Comparison of ENCODE assay signal across 8 mouse cellular contexts in genomic region chr12:112560176-112560797, GRCm38 (mm10). TPM values are rescaled to one million over a fixed set of nuclear protein-coding genes. Genes with fewer than 3 reads are reported as not detected.
A peak's percentile ranks its signal among the peaks of the same experiment; 100 is the strongest.
DNase-seq lines count a peak whose midpoint lies in the region; ATAC-seq and TF ChIP-seq lines count a peak whose summit lies in the region.

No protein-coding gene starts in this region.

- no peaks in the 10 kb centered on the region for H3K9me3 ChIP-seq in intestine, embryonic 16.5 days (ENCODE audit: control insufficient read depth, low read length)

- no peak overlapping the region for H3K27ac ChIP-seq in left cerebral cortex, adult 2 months
- no peak overlapping the region for H3K27ac ChIP-seq in intestine, embryonic 16.5 days (ENCODE audit: low read length)

- no peak overlapping the region for H3K4me3 ChIP-seq in left cerebral cortex, adult 2 months
- H3K4me3 ChIP-seq in intestine, embryonic 16.5 days (ENCODE audit: low read length), result no peak overlapping the region

- no peak overlapping the region for H3K4me2 ChIP-seq in intestine, embryonic 16.5 days (ENCODE audit: low read depth, low read length)

- intact Hi-C loops in left cerebral cortex, adult 2 months (cut with DNase I), result no loop called here
- intact Hi-C loops in left cerebral cortex, postnatal 14 days (cut with DNase I), result no loop called here

- H3K27me3 ChIP-seq in intestine, embryonic 16.5 days (replicated peaks; ENCODE audit: control insufficient read depth, insufficient read depth, low read length), result no peaks in the 10 kb centered on the region

- ATAC-seq in intestine, embryonic 16.5 days, result peak; percentile 54
- ATAC-seq in megakaryocyte progenitor cell, adult 5-6 weeks (replicated peaks; ENCODE audit: poor library complexity), result peak; percentile 54; the same call in 1 of the 2 replicates

- DNase-seq in left cerebral cortex, adult 2 months (ENCODE audit: extremely low spot score in 1 of 2, low spot score in 2 of 2), result no peak
- no peak for DNase-seq in left cerebral cortex, postnatal 14 days (ENCODE audit: low spot score in 2 of 2)
- peak; percentile 58 for DNase-seq in R1 (ENCODE audit: low read depth, low spot score)
- DNase-seq in ovary, postnatal 36 days (ENCODE audit: low spot score), result no peak
- no peak for DNase-seq in left cerebral cortex, adult 9 months (ENCODE audit: low spot score in 2 of 2)
- DNase-seq in cerebellum, postnatal 14 days, result no peak

- peaks cover 9% of the 10 kb centered on the region for H3K4me1 ChIP-seq in intestine, embryonic 16.5 days (ENCODE audit: control insufficient read depth, insufficient read depth, low read length)

- H3K9ac ChIP-seq in intestine, embryonic 16.5 days (ENCODE audit: low read depth, low read length), result no peak overlapping the region

- 58% methylated on average over 5 of the region's 5 CpGs for WGBS in intestine, embryonic 16.5 days

- TF ChIP-seq CTCF in left cerebral cortex, adult 2 months (IDR thresholded peaks at IDR 0.05), result peak; percentile 47

- H3K36me3 ChIP-seq in intestine, embryonic 16.5 days (ENCODE audit: control insufficient read depth, insufficient read depth, low read length), result no peaks in the 10 kb centered on the region

RNA-seq across cellular contexts. Expression of gene Inf2, which starts 28.3 kb away (rescaled TPM):
- total RNA-seq in left cerebral cortex, adult 2 months (2021), result 100 to 1,000 TPM; 131 to 151 TPM
- 10 to 100 TPM; 70.1 to 84.3 TPM for total RNA-seq in left cerebral cortex, postnatal 14 days (2021)
- 1.6 and 2.6 TPM in 2 replicates for polyA plus RNA-seq in intestine, embryonic 16.5 days (2015; fragmentation: Nextera tagmentation; extraction: Ambion mirVana)
- 11.0 and 13.6 TPM in 2 replicates for total RNA-seq in megakaryocyte progenitor cell, adult 5-6 weeks (2015)
- 4.8 and 7.1 TPM in 2 replicates for total RNA-seq in megakaryocyte progenitor cell, adult 5-6 weeks (2017)

RNA-seq across cellular contexts. Expression of gene Tmem179, which starts 43.7 kb away (rescaled TPM):
- 100 to 1,000 TPM; 122 TPM for total RNA-seq in left cerebral cortex, adult 2 months (2021)
- total RNA-seq in left cerebral cortex, postnatal 14 days (2021), result 100 to 1,000 TPM; 138 to 146 TPM
- polyA plus RNA-seq in intestine, embryonic 16.5 days (2015; fragmentation: Nextera tagmentation; extraction: Ambion mirVana), result 2.5 and 2.8 TPM in 2 replicates
- not detected in 2 replicates for total RNA-seq in megakaryocyte progenitor cell, adult 5-6 weeks (2015)
- not detected in 2 replicates for total RNA-seq in megakaryocyte progenitor cell, adult 5-6 weeks (2017)

RNA-seq across cellular contexts. Expression of gene Adssl1, which starts 59.6 kb away (rescaled TPM):
- 10 to 100 TPM; 16.2 to 16.5 TPM for total RNA-seq in left cerebral cortex, adult 2 months (2021)
- 1 to 10 TPM; 6.5 to 8.4 TPM for total RNA-seq in left cerebral cortex, postnatal 14 days (2021)
- polyA plus RNA-seq in intestine, embryonic 16.5 days (2015; fragmentation: Nextera tagmentation; extraction: Ambion mirVana), result 2.1 and 2.7 TPM in 2 replicates
- 113 and 131 TPM in 2 replicates for total RNA-seq in megakaryocyte progenitor cell, adult 5-6 weeks (2015)
- 113 and 126 TPM in 2 replicates for total RNA-seq in megakaryocyte progenitor cell, adult 5-6 weeks (2017)

Comparison
In these comparisons a context has a peak if more than half of its experiments do, and no peak if none do; other contexts are left out.
1. RNA of gene Inf2, which starts 28.3 kb away (total RNA-seq): 131 to 151 TPM in left cerebral cortex, adult 2 months and 70.1 to 84.3 TPM in left cerebral cortex, postnatal 14 days; 4.8 to 13.6 TPM in megakaryocyte progenitor cell, adult 5-6 weeks; every median in the first group is over 4 times any median in the second.
2. RNA of gene Tmem179, which starts 43.7 kb away (total RNA-seq): 138 to 146 TPM in left cerebral cortex, postnatal 14 days and 122 TPM in left cerebral cortex, adult 2 months; not detected in megakaryocyte progenitor cell, adult 5-6 weeks; every median in the first group is over 100 times any median in the second.
3. RNA of gene Adssl1, which starts 59.6 kb away (total RNA-seq): 113 to 131 TPM in megakaryocyte progenitor cell, adult 5-6 weeks; 16.2 to 16.5 TPM in left cerebral cortex, adult 2 months and 6.5 to 8.4 TPM in left cerebral cortex, postnatal 14 days; every median in the first group is over 4 times any median in the second.